Mouse (Mus musculus): ENCODE measurements at regions not wholly inside any gene's neighbourhood (a gene's known extent, or its start where the extent isn't known, plus 50 kb on each side); places are given as distances from the start of the nearest gene placed in this dataset.

DNA sequence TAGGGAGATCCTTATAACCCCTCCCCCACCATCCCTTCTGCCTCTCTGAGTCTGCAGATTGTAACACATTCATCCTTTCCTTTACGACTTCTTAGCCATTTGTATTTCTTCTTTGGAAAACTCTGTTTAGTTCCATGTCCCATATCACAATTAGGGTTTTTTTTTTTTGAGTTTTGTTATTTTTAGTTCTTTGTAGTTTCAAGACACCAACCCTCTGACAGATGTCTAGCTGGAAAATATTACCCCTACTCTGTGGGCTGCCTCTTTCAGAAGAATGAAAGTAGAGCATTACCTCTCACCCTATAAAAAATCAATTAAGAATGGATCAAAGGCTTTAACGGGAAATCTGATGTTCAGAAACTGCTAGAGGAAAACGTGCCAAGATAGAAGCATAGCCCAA lies 180.1 kb downstream of the Gm5447 start:
- CTCF ChIA-PET = no interaction called here
- POLR2A ChIA-PET = no interaction called here

DNA sequence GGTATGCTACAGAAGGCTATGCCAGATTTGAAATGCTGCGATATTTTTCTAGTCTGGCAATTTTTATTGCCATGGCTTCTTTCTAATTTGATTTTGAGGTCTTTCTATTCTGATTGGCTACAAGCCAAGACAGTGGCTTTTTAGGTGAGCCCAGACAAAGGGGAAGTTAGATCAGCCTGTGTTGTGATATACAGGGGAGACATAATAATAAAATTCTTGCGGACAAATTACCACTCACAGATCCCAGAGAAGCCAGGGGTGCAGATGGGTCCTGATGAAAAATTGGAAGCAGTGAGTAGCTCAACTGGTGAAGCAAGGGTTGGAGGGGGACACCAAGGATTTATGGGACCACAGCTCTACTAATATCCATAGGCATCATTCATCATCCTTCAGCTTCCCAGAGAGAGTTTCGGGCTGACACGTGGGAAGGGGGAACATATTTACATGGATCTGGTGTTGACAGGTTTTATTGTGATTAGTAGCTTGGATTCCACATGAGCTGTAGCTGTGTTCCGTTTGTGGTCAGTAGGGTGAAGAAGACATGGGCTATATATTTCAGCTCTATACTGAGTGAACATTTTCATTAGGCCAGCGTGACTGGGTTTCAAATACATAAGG lies 190.0 kb downstream of the Gm5447 start:
- ChIA-PET CTCF (no interaction called here), POLR2A (no interaction called here)

DNA sequence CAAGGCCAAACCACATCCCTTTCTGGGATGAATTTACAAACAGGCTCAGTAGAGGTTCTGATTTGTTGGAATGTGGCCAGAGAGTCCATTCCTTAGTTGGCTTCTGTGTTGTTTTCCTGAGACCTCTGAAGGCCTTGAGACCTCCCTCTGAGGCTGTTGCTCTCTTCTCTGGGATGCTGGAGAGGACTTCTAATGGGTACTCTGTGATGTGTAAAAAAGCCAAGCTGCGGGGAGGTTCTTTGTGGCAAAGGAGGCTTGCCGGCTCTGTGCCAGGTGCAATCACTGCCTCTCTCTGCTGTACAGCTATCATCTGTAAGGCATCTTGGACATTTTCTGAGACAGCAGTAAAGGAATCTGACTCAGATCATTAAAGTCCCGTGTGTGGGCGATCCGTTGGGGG lies 192.3 kb downstream of the Gm5447 start:
- POLR2A ChIA-PET = no interaction called here
- CTCF ChIA-PET = no interaction called here

DNA sequence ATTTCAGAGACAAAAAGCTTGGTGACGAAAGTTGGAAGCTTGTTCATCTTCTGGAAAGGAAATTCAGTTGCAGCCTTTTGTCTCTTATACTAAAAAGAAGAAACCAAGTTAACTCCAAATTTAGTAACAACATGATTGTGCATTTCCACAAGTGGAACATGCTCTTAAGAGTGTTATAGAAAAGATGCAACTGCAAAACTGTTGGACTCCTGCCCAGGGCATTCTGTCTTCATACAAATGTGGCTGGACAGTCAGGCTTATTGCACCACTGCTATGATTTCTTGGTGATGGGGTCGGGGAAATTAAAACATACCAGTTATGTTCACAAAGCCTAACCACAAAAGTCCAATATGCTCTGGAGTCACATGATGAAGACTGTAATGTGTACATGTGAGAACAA lies 194.8 kb downstream of the Gm5447 start:
- CTCF ChIA-PET = no interaction called here
- POLR2A ChIA-PET = no interaction called here

DNA sequence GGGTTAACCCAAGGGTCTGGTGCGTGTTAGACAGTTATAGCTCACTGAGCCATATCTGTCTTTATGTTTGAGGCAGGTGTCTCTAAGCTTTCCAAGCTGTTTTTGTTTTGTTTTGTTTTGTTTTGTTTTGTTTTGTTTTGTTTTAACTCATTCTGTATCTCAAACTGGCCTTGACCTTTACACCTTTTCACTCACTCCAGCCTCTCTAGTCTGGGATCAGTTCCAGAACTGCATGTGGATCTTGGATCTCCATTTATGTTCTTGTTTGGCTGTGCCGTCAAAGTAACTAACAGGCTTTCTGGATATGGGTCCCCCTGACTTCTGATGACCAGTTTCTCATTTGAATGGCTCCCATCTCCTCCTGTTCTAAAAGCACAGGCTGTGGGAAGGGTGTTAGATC lies 197.7 kb downstream of the Gm5447 start:
- ChIA-PET POLR2A (no interaction called here), CTCF (no interaction called here)

DNA sequence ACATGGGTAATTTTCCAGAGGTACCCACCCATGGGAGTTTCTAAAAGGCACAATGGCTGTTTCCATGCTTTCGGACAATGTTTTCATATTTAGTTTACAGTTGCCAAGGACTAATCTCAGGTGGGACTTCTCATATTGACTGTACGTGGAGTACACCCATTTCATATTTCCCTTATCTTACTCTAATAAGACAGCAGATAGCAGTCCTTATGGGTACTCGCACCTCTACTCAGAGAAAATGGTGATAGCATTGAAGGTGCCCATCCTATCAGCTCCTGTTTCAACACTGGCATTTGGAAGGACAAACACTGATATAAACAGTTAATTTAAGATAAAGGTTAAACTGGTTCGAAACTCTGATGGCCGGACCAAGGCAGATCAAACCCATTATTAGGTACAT lies 198.6 kb downstream of the Gm5447 start:
- CTCF ChIA-PET = no interaction called here
- POLR2A ChIA-PET = interaction anchor here in 1 of 4 experiments (0.5 kb wide), 1 partner anchor 1358 kb away, joined by 3 read pairs; no protein-coding TSS in a partner anchor

DNA sequence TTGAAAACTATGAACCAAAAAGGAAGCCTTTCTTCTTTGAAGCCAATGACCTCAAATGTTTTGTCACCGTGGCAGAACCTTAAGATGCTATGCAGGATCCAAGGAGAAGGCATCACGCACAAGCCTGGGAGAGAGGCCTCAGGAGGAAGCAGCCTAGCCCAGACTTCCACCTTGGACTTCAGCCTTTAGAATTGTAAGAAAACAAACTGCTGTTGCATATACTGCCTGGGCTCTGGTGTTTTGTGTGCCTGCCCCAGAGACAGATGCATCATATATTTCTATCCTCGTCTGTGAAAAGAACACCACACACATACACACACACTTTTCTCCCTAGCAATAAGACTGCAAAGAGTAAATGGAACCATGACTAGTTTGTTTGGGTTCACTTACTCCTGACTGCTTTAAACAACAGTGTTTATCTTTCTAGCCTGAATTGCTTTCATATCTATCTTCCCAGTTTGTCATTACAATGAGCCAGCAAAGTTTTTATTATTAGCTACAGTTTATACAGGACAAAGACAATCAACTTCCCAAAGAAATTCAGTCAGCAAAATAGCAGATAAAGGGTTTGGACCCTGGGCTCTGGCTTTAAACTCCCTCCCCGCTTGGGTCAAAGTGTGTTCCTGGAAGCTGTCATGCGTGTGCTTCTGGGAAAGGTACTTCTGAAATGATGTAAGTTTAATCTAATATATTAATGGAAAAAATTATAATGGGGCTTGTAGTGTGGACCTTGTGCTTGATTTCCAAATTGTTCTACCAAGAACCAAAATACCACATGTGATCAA lies 204.2 kb downstream of the Gm5447 start:
- ChIA-PET CTCF (no interaction called here), POLR2A (interaction anchor here in 1 of 4 experiments (1.6 kb wide), 1 partner anchor 13 kb away, joined by 3 read pairs; no protein-coding TSS in a partner anchor)

DNA sequence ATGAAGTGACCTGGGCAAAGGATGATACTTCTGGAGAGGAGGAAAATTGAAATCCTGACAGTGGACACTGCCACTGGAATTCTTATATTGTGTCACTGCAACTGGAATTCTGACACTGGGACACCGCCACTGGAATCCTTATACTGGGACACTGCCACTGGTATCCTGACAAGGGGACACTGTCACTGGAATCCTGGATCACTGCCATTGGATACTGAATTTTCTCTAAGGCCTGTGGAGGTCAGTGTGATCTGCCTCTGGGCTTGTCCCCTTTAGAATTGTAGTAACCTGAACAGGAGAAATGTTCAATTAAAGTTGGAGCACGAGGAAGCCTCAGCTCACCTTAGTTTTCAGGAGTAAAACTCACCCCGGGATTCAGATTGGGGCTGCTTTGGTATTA lies 205.0 kb downstream of the Gm5447 start:
- ChIA-PET POLR2A (no interaction called here), CTCF (no interaction called here)

DNA sequence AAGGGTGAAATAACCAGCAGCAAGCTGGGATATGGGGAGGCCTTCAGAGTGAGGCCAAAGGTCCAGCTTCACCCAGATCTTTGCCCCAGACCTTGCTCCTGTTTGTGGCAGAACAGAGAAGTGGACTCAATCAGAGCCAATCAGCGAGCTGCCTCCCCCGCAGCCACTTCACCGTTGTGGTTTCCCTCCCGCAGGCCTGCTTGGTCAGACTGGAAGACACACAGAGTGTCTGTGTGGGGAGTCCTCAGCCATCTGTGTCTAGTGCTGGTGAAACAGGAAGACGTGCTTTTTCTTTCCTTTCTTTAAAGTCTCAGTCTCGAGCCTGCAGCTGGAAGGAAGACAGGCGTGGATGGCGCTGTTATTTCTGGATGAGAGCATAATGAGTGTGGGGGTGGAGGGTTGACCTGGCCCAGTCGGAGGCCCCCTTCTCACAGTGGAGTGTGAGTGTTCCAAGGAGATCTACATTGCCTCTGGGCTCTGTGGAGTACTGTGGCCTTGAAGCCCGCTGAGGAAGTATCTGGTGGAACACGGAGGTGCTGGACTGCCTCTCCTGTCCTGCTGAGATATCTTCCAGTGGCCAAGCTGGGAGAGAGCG lies 205.5 kb downstream of the Gm5447 start:
- POLR2A ChIA-PET = no interaction called here
- CTCF ChIA-PET = no interaction called here

DNA sequence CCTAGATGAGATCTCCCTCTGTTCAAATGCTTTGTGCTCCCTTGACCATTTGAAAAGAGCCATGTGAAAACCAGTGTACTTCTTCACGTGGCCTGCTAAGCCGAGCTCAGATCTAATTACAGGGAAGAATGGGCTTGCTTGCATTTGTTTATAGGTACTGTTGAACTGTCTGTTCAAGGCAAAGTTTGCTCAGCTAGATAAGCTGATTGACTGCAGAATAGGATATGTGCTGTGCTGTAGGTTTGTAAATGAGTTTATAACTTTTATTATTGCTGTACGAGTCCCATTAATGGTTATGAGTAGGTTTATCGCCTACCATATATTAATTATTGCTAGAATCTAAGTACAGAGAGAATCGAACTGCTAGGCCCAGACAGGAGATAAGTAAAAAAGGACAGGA lies 207.5 kb downstream of the Gm5447 start:
- CTCF ChIA-PET = no interaction called here
- POLR2A ChIA-PET = no interaction called here

DNA sequence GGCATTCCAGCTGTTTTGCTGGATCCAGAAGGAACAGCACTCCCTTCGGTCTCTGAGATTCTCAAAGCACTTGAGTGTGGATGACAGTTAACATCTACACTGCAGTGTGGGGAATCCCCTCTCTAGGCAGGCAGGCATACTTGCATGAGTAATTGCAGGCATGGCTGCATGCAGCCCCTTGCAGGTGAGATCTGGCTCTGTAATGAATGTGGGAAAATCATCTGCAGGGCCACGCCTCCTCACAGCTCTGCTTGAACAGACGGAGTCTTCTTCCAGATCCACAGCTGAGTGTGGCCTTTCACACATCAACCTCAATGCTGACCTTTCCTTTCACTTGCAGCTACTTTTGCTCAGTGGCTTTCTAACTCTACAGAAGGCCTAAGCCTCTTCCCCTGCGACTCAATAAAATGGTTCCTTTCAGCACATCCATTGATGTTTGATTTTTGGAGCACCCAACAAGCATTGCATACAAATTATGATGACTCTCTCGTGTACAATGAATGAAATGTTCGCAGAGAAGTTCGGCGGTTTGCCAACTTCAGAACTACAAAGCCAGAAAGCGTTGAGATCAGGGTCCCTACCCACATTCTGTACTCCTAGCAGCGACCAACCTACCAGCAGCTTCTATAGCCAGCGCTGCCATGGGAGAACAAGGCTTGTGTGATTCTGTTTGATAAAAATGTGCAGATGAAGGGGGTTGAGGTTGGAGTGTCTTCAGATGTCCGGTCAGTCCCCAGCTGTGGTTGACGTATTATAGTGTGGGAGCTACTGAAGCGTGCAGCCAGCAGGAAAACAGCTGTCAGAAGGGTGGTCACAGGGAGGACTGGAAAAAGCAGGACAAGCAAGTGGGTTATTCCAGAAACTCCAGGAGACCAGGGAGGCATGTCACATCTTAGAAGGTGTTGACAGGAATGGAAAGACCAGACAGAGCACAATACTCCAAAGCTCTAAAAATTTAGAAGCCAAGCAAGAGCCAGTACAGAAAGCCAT lies 211.1 kb downstream of the Gm5447 start:
- ChIA-PET CTCF (no interaction called here), POLR2A (interaction anchor here in 1 of 4 experiments (1.3 kb wide), 1 partner anchor 11 kb away, joined by 3 read pairs; no protein-coding TSS in a partner anchor)

DNA sequence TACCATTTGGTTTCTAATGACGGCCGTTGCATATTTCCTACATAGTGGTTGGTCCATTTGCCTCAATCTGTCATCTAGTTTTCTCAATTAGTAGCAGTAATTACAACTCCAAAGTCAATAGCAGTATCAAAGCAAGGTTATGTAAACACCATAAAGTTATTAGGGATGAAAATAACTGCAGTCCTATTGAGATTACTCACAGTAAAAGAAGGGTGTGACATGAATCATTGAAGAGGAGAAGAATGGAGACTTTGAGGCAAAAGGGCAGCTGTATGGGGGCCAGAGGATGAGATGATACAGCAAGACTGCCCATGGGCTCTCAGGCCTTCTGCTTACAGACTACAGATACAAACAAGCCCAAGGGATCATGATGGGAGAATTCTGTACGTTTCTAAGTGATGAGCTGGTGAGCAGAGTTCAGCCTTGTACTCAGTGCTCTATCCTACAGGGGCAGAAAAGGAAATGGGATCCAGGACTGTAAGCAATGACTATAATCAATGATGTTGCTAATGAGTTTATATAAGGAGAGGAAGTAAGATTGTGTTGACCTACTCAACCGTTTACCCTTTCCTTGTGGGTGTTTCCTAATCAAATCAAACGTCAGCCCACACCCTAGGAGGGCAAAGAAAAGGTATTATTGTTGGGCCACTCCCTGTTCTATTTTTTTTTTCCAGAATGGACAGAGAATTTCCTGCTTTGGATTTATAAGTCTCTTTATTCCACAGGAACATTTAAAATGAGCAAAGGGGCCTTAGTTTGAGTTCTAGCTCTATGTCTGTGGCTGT lies 213.0 kb downstream of the Gm5447 start:
- ChIA-PET POLR2A (interaction anchor here in 1 of 4 experiments (0.6 kb wide), 1 partner anchor 614 kb away, joined by 4 read pairs; no protein-coding TSS in a partner anchor), CTCF (no interaction called here)

DNA sequence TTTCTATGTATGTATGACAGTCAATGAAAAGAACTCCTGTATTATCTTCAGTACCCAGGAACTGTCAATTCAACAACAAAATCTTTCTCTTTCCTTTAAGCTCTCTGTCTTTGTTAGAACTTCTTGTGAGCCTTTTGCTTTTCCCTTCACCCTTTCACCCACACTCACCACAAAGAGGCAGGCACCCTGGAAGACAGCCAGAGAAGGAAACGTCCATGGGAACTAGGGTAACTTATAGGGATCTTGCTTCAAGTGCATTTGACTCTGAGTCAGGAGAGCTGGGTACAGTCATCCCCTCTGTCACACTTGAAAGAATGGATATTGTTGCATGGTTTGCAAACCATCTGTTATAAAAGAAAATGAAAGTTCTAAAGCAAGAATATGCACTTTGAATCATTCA lies 215.1 kb downstream of the Gm5447 start:
- POLR2A ChIA-PET = no interaction called here

DNA sequence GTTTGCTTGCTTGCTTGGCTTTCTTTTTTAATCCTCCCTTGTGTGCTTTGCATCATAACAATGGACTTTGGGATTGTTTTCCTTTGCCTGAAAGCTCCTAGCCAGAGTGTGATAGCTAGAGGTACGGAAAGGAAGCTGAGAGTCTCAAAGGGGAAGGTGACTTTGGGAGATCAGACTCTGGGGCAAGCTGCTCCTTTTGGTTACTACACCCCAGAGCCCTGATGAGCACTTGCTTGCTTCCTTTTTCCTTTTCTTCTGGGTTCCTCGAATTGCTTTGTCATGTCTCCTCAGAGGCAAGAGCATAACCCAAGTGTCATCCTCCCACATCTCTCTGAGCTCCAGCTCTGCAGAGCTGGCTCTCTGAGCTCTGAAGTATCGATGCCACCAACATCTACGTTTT lies 216.0 kb downstream of the Gm5447 start:
- CTCF ChIA-PET = no interaction called here
- POLR2A ChIA-PET = interaction anchor here in 1 of 4 experiments (0.5 kb wide), 1 partner anchor 181 kb away, joined by 3 read pairs; no protein-coding TSS in a partner anchor

More for the DNA sequence above, 215.1 kb downstream of the Gm5447 start:
- CTCF ChIA-PET = interaction anchor here in 1 of 4 experiments (0.7 kb wide), 1 partner anchor 371 kb away, joined by 3 read pairs; no protein-coding TSS in a partner anchor

DNA sequence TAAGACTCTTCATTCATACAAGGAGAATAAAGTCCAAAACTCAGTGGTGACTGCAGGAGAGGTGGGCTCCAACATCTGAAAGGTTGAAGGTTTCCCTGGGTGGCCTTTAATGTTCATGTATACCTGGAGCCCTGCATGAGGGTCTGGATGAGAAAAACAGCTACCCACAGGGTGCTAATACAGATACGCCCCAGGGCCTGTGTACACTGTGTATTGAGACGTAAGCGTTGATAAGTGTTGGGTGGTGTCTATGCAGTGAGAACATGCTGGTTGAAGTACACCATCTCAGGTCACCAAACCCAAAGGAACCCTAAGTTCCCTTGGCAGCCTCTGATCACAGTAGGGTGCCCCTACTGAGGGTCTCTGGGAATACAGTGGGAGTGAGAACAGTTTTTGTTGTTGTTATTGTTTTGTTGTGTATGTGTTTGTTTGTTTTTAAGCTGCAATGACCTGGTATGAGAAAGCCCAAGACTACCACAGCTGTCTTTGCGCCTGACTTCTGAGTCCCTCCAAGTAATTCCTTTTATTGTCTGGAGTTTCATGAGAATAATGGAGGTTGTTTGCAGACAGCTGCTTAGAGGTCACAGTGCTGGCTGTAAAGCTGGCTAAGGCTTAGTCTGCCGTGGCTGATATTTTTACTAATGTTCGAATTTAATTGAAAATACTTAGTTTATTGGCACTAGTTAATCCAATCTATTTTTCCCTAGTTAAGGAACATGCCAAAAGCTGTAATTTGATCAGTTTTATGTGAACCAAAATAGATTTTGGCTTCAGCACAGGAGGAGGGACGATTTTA lies 217.5 kb downstream of the Gm5447 start:
- ChIA-PET POLR2A (interaction anchor here in 1 of 4 experiments (1.0 kb wide), 1 partner anchor 13 kb away, joined by 5 read pairs; no protein-coding TSS in a partner anchor), CTCF (no interaction called here)

DNA sequence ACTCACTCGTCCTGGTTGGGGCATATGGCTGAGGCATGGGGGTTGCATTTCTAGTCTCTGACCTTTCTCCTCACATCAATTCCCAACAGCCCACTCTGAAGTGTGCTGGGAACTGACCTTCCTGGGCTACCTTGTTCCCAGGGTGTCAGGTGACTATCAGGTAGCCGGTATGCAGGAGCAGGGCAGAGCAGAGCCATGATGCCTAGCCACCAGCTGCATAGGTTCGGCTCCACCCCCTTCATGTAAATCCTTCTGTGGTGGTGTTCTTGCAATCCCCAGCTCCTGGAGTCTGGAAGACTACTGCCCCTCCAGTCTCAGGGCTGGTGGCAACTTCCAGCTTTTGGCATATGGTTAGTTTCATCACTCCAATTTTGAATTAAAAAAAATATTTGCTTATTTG lies 221.0 kb downstream of the Gm5447 start:
- CTCF ChIA-PET = interaction anchor here in 1 of 4 experiments (0.6 kb wide), 1 partner anchor 1522 kb away, joined by 4 read pairs; no protein-coding TSS in a partner anchor
- POLR2A ChIA-PET = no interaction called here

DNA sequence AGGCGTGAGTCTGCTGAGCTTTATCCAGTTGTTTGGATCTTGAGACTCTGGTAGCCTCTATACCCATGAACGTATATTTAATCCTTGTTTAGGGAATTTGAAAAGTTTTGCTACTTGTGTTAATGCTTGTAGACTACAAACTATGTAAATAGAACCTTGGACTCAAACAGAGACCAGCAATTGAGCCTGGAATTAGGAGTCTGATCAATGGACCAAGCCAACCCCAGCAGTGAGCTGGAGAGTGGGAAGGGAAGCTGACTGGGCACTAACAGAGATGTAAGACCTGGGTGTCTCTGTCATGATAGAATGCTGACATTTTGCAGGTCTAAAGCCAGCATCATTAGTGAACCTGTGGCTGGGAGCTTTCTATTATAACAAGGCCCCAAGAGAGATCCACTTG lies 222.5 kb downstream of the Gm5447 start:
- ChIA-PET CTCF (no interaction called here), POLR2A (interaction anchor here in 1 of 4 experiments (0.6 kb wide), 1 partner anchor 10 kb away, joined by 4 read pairs; no protein-coding TSS in a partner anchor)

DNA sequence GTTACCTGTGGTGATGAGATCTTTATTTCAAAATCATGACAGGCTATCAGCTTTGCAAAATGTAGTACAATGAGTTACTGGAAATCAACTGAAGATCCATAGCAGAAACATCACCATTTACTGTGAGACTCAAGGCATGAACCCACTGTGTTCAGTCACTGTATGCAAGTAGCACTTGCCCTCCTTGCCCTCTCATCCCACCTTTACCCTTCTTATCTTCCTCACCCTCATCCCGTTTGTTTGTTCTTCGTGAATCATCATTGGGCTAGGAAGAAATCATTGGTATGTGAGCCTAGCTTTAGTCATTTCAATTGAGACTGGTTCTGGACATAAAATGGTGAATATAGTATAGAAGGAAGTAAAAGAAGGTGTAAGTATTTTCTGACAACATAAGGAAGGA lies 223.6 kb downstream of the Gm5447 start:
- ChIA-PET CTCF (no interaction called here), POLR2A (no interaction called here)

All from embryonic stem cell, embryonic (primary cell).